Mouse (Mus musculus): ENCODE data around the gene Kcnq1.

The Kcnq1 gene

GRCm38 (mm10) chr7:143328185-143328915 is 222.2 kb downstream of the Kcnq1 start:
- DNase-seq, result no peak

GRCm38 (mm10) chr7:143329110-143329810 is 223.1 kb downstream of the Kcnq1 start:
- peak; percentile 23 for DNase-seq

GRCm38 (mm10) chr7:143333040-143333439 is 226.9 kb downstream of the Kcnq1 start:
- no peak for DNase-seq

GRCm38 (mm10) chr7:143333604-143334003 is 227.4 kb downstream of the Kcnq1 start:
- DNase-seq, result no peak

- no peak for DNase-seq
These were observed 232.5 kb downstream of the Kcnq1 start for GRCm38 (mm10) chr7:143338690-143339089.

GRCm38 (mm10) chr7:143340601-143341281 is 234.6 kb downstream of the Kcnq1 start:
- no peak for DNase-seq

- no peak for DNase-seq
These were observed 235.3 kb downstream of the Kcnq1 start for GRCm38 (mm10) chr7:143341301-143341980.

GRCm38 (mm10) chr7:143343781-143344306 is 237.7 kb downstream of the Kcnq1 start:
- no peak for DNase-seq

- DNase-seq, result no peak
These were observed 243.1 kb downstream of the Kcnq1 start for GRCm38 (mm10) chr7:143349287-143349686.

GRCm38 (mm10) chr7:143349848-143350247 is 243.7 kb downstream of the Kcnq1 start:
- no peak for DNase-seq

GRCm38 (mm10) chr7:143355831-143356230 is 249.7 kb downstream of the Kcnq1 start:
- no peak for DNase-seq

- no peak for DNase-seq
These were observed 250.9 kb downstream of the Kcnq1 start for GRCm38 (mm10) chr7:143357109-143357508.

GRCm38 (mm10) chr7:143357831-143358230 is 251.7 kb downstream of the Kcnq1 start:
- no peak for DNase-seq

- DNase-seq, result no peak
These were observed 253.6 kb downstream of the Kcnq1 start for GRCm38 (mm10) chr7:143359762-143360161.

GRCm38 (mm10) chr7:143360776-143361175 is 254.6 kb downstream of the Kcnq1 start:
- no peak for DNase-seq

- no peak for DNase-seq
These were observed 258.1 kb downstream of the Kcnq1 start for GRCm38 (mm10) chr7:143364092-143364832.

GRCm38 (mm10) chr7:143364969-143365839 is 259.0 kb downstream of the Kcnq1 start:
- DNase-seq, result no peak

- no peak for DNase-seq
These were observed 261.5 kb downstream of the Kcnq1 start for GRCm38 (mm10) chr7:143367366-143368266.

GRCm38 (mm10) chr7:143368267-143368643 is 262.1 kb downstream of the Kcnq1 start:
- DNase-seq, result no peak

- DNase-seq, result no peak
These were observed 265.2 kb downstream of the Kcnq1 start for GRCm38 (mm10) chr7:143371336-143371735.
